In the genomic region with DNA sequence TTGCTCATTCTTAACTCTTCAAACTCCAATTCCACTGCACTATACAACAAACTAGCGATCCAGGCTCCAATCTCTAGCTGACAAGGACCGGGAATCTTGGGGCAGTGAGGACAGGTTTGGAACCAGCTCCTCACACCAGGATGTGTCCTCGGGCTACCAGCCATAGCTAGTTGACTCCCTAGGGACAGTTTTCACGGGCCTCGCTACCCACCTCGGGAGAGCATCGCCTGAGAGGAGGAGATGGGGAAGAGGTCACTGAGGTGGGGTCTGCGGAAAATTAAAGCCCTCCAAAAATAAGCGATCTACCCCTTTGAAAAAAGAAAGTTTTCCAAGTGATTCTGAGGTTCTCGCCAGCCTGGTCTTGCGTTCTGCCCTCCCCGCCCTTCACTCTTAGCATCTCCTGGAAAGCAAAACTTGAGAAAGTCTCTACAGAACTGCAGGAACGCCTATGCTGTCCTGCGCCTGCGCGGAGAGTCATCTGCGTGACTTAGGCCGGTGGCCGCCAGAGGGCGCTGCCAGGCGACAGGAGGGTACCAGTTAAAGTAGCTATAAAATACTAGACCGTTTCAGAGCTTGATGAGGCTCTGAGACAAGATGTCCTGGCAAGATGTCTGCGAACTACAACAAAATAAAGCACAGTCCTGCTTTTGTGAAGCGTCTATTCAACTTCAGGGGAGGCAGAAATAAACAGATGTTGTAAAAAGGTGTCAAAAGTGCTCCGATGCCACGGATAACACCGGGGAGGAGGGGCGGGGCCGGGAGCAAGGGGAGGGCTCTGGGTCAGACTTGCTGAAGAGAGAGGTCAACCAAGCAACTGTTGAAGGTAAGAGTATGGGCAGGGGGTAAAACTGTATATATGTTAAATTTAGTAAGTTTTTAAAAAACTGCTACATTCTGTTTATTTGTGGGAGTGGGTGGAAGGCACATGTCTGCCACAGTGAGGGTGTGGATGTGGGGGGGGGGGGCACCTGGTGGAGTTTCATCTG, we compare ENCODE assay signal across 8 mouse cellular contexts. TPM values are rescaled to one million over a fixed set of nuclear protein-coding genes. Genes with fewer than 3 reads are reported as not detected.
DNase-seq lines count a peak whose midpoint lies in the region; ATAC-seq and TF ChIP-seq lines count a peak whose summit lies in the region.

No protein-coding gene starts in this region.

- H3K36me3 ChIP-seq in embryonic facial prominence, embryonic 10.5 days (replicated peaks) = no peaks in the 10 kb centered on the region
- H3K36me3 ChIP-seq in intestine, postnatal 0 days (ENCODE audit: control insufficient read depth, insufficient read depth) = no peaks in the 10 kb centered on the region
- no peaks in the 10 kb centered on the region for H3K36me3 ChIP-seq in midbrain, embryonic 11.5 days (ENCODE audit: control insufficient read depth, insufficient read depth, low read length)

- peak; percentile 95 for DNase-seq in adrenal gland, postnatal 10 days
- peak; percentile 93 for DNase-seq in embryonic facial prominence, embryonic 10.5 days (ENCODE audit: low spot score)
- peak; percentile 81 to 83 for DNase-seq in left cerebral cortex, postnatal 36 days (ENCODE audit: low spot score in 2 of 2)
- peak; percentile 98 for DNase-seq in midbrain, embryonic 11.5 days (ENCODE audit: low spot score, missing footprints)
- DNase-seq in right cerebral cortex, postnatal 4 days = peak; percentile 96
- peak; percentile 74 for DNase-seq in yolk sac, embryonic 10.5 days (ENCODE audit: low spot score)

- no peak overlapping the region for H3K9ac ChIP-seq in intestine, postnatal 0 days (ENCODE audit: low read depth, low read length)
- H3K9ac ChIP-seq in midbrain, embryonic 11.5 days (ENCODE audit: low read length) = 0 out of 2 replicates have a peak overlapping the region, but pooled peaks have one; percentile 6

- H3K4me3 ChIP-seq in embryonic facial prominence, embryonic 10.5 days = peak overlapping the region; percentile 55
- H3K4me3 ChIP-seq in intestine, postnatal 0 days (ENCODE audit: low read depth, low read length) = peak overlapping the region; percentile 3; the same call in 1 of the 2 replicates
- peak overlapping the region; percentile 21 for H3K4me3 ChIP-seq in midbrain, embryonic 11.5 days (ENCODE audit: low read depth, low read length)

- intact Hi-C loops in left cerebral cortex, postnatal 36 days (cut with DNase I) = loop anchor here (10.0 kb wide), 1 partner anchor 395 kb away; no protein-coding TSS in a partner anchor

- WGBS in embryonic facial prominence, embryonic 10.5 days = 5% methylated on average over 29 of the region's 29 CpGs
- 8% methylated on average over 29 of the region's 29 CpGs for WGBS in intestine, postnatal 0 days
- 4% methylated on average over 29 of the region's 29 CpGs for WGBS in midbrain, embryonic 11.5 days

- H3K4me1 ChIP-seq in embryonic facial prominence, embryonic 10.5 days = peaks cover 10% of the 10 kb centered on the region
- H3K4me1 ChIP-seq in intestine, postnatal 0 days (replicated peaks; ENCODE audit: control insufficient read depth, insufficient read depth, low read length) = no peaks in the 10 kb centered on the region
- H3K4me1 ChIP-seq in midbrain, embryonic 11.5 days (ENCODE audit: control insufficient read depth, insufficient read depth, low read length) = no peaks in the 10 kb centered on the region

- no peaks in the 10 kb centered on the region for H3K9me3 ChIP-seq in embryonic facial prominence, embryonic 10.5 days
- no peaks in the 10 kb centered on the region for H3K9me3 ChIP-seq in intestine, postnatal 0 days (ENCODE audit: control insufficient read depth)
- no peaks in the 10 kb centered on the region for H3K9me3 ChIP-seq in midbrain, embryonic 11.5 days (ENCODE audit: control insufficient read depth, low read length)

- peak; percentile 97 for TF ChIP-seq CTCF in intestine, postnatal 0 days (IDR thresholded peaks at IDR 0.05; ENCODE audit: low read depth)

- peak overlapping the region; percentile 38 for H3K4me2 ChIP-seq in intestine, postnatal 0 days (replicated peaks; ENCODE audit: low read depth)
- H3K4me2 ChIP-seq in midbrain, embryonic 11.5 days = peak overlapping the region; percentile 41

- ATAC-seq in granulocyte monocyte progenitor cell, adult 5-6 weeks (replicated peaks; ENCODE audit: poor library complexity, severe bottlenecking) = peak; percentile 88
- peak; percentile 56 for ATAC-seq in intestine, postnatal 0 days
- ATAC-seq in midbrain, embryonic 11.5 days (ENCODE audit: low FRiP score) = peak; percentile 87

- H3K27me3 ChIP-seq in embryonic facial prominence, embryonic 10.5 days (replicated peaks; ENCODE audit: low read depth, poor library complexity, severe bottlenecking) = peaks cover 72% of the 10 kb centered on the region
- peaks cover 47% of the 10 kb centered on the region for H3K27me3 ChIP-seq in intestine, postnatal 0 days (replicated peaks; ENCODE audit: control insufficient read depth, insufficient read depth, low read length)
- peaks cover 16% of the 10 kb centered on the region for H3K27me3 ChIP-seq in midbrain, embryonic 11.5 days (ENCODE audit: control insufficient read depth, insufficient read depth, low read length)

- no peak overlapping the region for H3K27ac ChIP-seq in embryonic facial prominence, embryonic 10.5 days (replicated peaks)
- no peak overlapping the region for H3K27ac ChIP-seq in intestine, postnatal 0 days (ENCODE audit: low read depth, low read length)
- no peak overlapping the region for H3K27ac ChIP-seq in midbrain, embryonic 11.5 days (ENCODE audit: low read depth, low read length)

RNA-seq across cellular contexts. Expression of gene Faim, which starts 6.4 kb away (rescaled TPM):
- 10 to 100 TPM; 19.1 to 22.2 TPM for total RNA-seq in adrenal gland, postnatal 10 days (2021)
- 58.1 and 61.8 TPM in 2 replicates for polyA plus RNA-seq in embryonic facial prominence, embryonic 10.5 days (2016; fragmentation: Nextera tagmentation; extraction: Ambion mirVana)
- 22.2 and 45.9 TPM in 2 replicates for total RNA-seq in granulocyte monocyte progenitor cell, adult 5-6 weeks (2014; fragmentation: Nextera tagmentation)
- total RNA-seq in granulocyte monocyte progenitor cell, adult 5-6 weeks (2017) = 98.8 TPM in 2 replicates
- polyA plus RNA-seq in intestine, postnatal 0 days (2015; fragmentation: Nextera tagmentation; extraction: Ambion mirVana) = 30.3 and 31.2 TPM in 2 replicates
- 10 to 100 TPM; 32.3 to 34.1 TPM for total RNA-seq in left cerebral cortex, postnatal 36 days (2021)
- polyA plus RNA-seq in midbrain, embryonic 11.5 days (2014; fragmentation: Nextera tagmentation; extraction: Ambion mirVana) = 87.3 and 91.8 TPM in 2 replicates

RNA-seq across cellular contexts. Expression of gene Foxl2, which starts 24.6 kb away (rescaled TPM):
- not detected for total RNA-seq in adrenal gland, postnatal 10 days (2021)
- 1.9 and 2.4 TPM in 2 replicates for polyA plus RNA-seq in embryonic facial prominence, embryonic 10.5 days (2016; fragmentation: Nextera tagmentation; extraction: Ambion mirVana)
- total RNA-seq in granulocyte monocyte progenitor cell, adult 5-6 weeks (2014; fragmentation: Nextera tagmentation) = not detected in 2 replicates
- not detected in 2 replicates for total RNA-seq in granulocyte monocyte progenitor cell, adult 5-6 weeks (2017)
- not detected in 2 replicates for polyA plus RNA-seq in intestine, postnatal 0 days (2015; fragmentation: Nextera tagmentation; extraction: Ambion mirVana)
- under 1 TPM; 0.91 to 0.99 TPM for total RNA-seq in left cerebral cortex, postnatal 36 days (2021)
- 2.2 and 3.6 TPM in 2 replicates for polyA plus RNA-seq in midbrain, embryonic 11.5 days (2014; fragmentation: Nextera tagmentation; extraction: Ambion mirVana)

RNA-seq across cellular contexts. Expression of gene Gm1123, which starts 55.8 kb away (rescaled TPM):
- total RNA-seq in adrenal gland, postnatal 10 days (2021) = not detected
- polyA plus RNA-seq in embryonic facial prominence, embryonic 10.5 days (2016; fragmentation: Nextera tagmentation; extraction: Ambion mirVana) = not detected in 2 replicates
- total RNA-seq in granulocyte monocyte progenitor cell, adult 5-6 weeks (2014; fragmentation: Nextera tagmentation) = not detected in 2 replicates
- not detected in 2 replicates for total RNA-seq in granulocyte monocyte progenitor cell, adult 5-6 weeks (2017)
- 45.9 and 46.8 TPM in 2 replicates for polyA plus RNA-seq in intestine, postnatal 0 days (2015; fragmentation: Nextera tagmentation; extraction: Ambion mirVana)
- not detected for total RNA-seq in left cerebral cortex, postnatal 36 days (2021)
- polyA plus RNA-seq in midbrain, embryonic 11.5 days (2014; fragmentation: Nextera tagmentation; extraction: Ambion mirVana) = 0.08 TPM in 1 of 2 replicates, not detected in the other

Comparison
In these comparisons a context has a peak if more than half of its experiments do, and no peak if none do; other contexts are left out.
1. H3K4me3 ChIP-seq: peak in every context shown above with its lines; median percentile 55 in embryonic facial prominence, embryonic 10.5 days; 21 in midbrain, embryonic 11.5 days; 3 in intestine, postnatal 0 days.